Comparison of ENCODE assay signal across 32 mouse cellular contexts in the genomic region with DNA sequence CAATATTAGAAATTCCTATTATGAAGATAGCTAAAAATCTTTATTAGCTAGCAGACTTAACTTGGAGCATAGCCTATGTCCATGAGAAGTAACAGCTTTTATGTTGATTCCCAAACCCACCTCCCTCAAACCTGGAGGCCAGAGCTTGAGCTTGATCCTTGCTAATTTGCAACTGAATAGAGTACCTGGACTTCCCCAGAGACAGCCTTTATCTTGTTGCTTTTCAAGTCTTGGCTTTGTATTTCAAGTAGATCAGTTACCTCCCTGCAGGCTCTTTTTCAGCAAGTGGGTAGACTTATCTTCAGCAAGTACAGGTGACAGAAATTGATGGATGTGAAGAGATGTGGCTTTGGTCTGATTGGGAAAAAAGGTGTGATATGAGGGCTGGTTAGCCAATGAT.
"Had no signal": no experiment of that assay in that cellular context is flagged by ENCODE, and none has a peak within 500 bp of the region (broad histone marks: within the 10 kb centered on the region; RNA-seq: fewer than 3 reads in every experiment).

No protein-coding gene starts in this region.

- H3K4me1 ChIP-seq: limb, embryonic 10.5 days; limb, embryonic 12.5 days; limb, embryonic 13.5 days; limb, embryonic 15.5 days; liver, embryonic 12.5 days; liver, embryonic 13.5 days; liver, embryonic 15.5 days; lung, embryonic 15.5 days; megakaryocyte, embryonic 14.5 days; midbrain, embryonic 10.5 days; midbrain, embryonic 12.5 days; midbrain, embryonic 13.5 days; midbrain, embryonic 15.5 days; neural tube, embryonic 12.5 days had no signal

- H3K9me3 ChIP-seq: limb, embryonic 10.5 days; limb, embryonic 12.5 days; limb, embryonic 13.5 days; limb, embryonic 15.5 days; liver, embryonic 12.5 days; liver, embryonic 15.5 days; lung, embryonic 15.5 days; megakaryocyte, embryonic 14.5 days; midbrain, embryonic 10.5 days; midbrain, embryonic 12.5 days; midbrain, embryonic 13.5 days; midbrain, embryonic 15.5 days; neural tube, embryonic 12.5 days had no signal

- ATAC-seq: liver, embryonic 12.5 days; liver, postnatal 0 days; lung, postnatal 0 days; midbrain, embryonic 13.5 days; midbrain, embryonic 15.5 days; midbrain, embryonic 16.5 days had no signal

- H3K4me2 ChIP-seq: limb, embryonic 12.5 days; limb, embryonic 13.5 days; limb, embryonic 15.5 days; liver, embryonic 11.5 days; liver, embryonic 12.5 days; liver, embryonic 13.5 days; liver, embryonic 15.5 days; lung, embryonic 14.5 days; lung, embryonic 15.5 days; midbrain, embryonic 11.5 days; midbrain, embryonic 12.5 days; midbrain, embryonic 13.5 days; midbrain, embryonic 15.5 days; neural tube, embryonic 12.5 days had no signal

- H3K27me3 ChIP-seq: limb, embryonic 12.5 days; limb, embryonic 13.5 days; limb, embryonic 15.5 days; liver, embryonic 12.5 days; liver, embryonic 13.5 days; liver, embryonic 15.5 days; lung, embryonic 15.5 days; megakaryocyte, embryonic 14.5 days; midbrain, embryonic 12.5 days; midbrain, embryonic 13.5 days; midbrain, embryonic 15.5 days; neural tube, embryonic 12.5 days had no signal

- DNase-seq: left cerebral cortex, postnatal 4 days; liver; liver, embryonic 13.5 days; liver, postnatal 0 days; lung, adult 18-20 months; lung, adult 2 months; lung, embryonic 14.5 days; lung, postnatal 10 days; lung, postnatal 14 days; lung, postnatal 36 days; lung, postnatal 4 days; midbrain, embryonic 14.5 days had no signal

- H3K9ac ChIP-seq: limb, embryonic 12.5 days; limb, embryonic 13.5 days; limb, embryonic 15.5 days; liver, embryonic 12.5 days; liver, embryonic 13.5 days; liver, embryonic 14.5 days; liver, embryonic 15.5 days; liver, postnatal 0 days; lung, embryonic 14.5 days; lung, embryonic 15.5 days; midbrain, embryonic 12.5 days; midbrain, embryonic 13.5 days; midbrain, embryonic 15.5 days; neural tube, embryonic 12.5 days had no signal

- H3K4me3 ChIP-seq: limb, embryonic 10.5 days; limb, embryonic 12.5 days; limb, embryonic 13.5 days; limb, embryonic 15.5 days; liver, embryonic 12.5 days; liver, embryonic 13.5 days; liver, embryonic 15.5 days; lung, embryonic 15.5 days; megakaryocyte, embryonic 14.5 days; midbrain, embryonic 10.5 days; midbrain, embryonic 12.5 days; midbrain, embryonic 13.5 days; midbrain, embryonic 15.5 days; myocyte; neural tube, embryonic 12.5 days had no signal

- H3K36me3 ChIP-seq: limb, embryonic 10.5 days; limb, embryonic 12.5 days; limb, embryonic 13.5 days; limb, embryonic 15.5 days; liver, embryonic 12.5 days; liver, embryonic 13.5 days; liver, embryonic 15.5 days; lung, embryonic 15.5 days; midbrain, embryonic 10.5 days; midbrain, embryonic 12.5 days; midbrain, embryonic 13.5 days; midbrain, embryonic 15.5 days; neural tube, embryonic 12.5 days had no signal

- H3K27ac ChIP-seq: limb, embryonic 10.5 days; limb, embryonic 12.5 days; limb, embryonic 13.5 days; limb, embryonic 15.5 days; liver, embryonic 12.5 days; liver, embryonic 13.5 days; liver, embryonic 14.5 days; liver, embryonic 15.5 days; lung, embryonic 15.5 days; macrophage; midbrain, embryonic 10.5 days; midbrain, embryonic 12.5 days; midbrain, embryonic 13.5 days; midbrain, embryonic 15.5 days; neural tube, embryonic 12.5 days had no signal
